Mouse (Mus musculus) brown adipose tissue, adult 24 weeks (tissue): Measurements from ENCODE around the gene Clhc1. TPM values are rescaled to one million over a fixed set of nuclear protein-coding genes. Genes with fewer than 3 reads are reported as not detected.

Source experiments
- H3K27ac ChIP-seq: fragments of 200-500 bp; replicated peaks from 2 replicates; pipeline ENCODE4 v1.5.1; 2012; ENCODE audit warnings: low read depth, mild to moderate bottlenecking, low read length
- H3K4me1 ChIP-seq: fragments of 200-500 bp; 2 replicates; pipeline ENCODE4 v1.6.1; 2012; ENCODE audit warnings: low read length, mixed read lengths; ENCODE audit not compliant: control insufficient read depth, insufficient read depth, insufficient read length
- H3K4me3 ChIP-seq: fragments of 200-500 bp; 2 replicates; pipeline ENCODE4 v1.5.1; 2012; ENCODE audit warnings: low read depth, mild to moderate bottlenecking, low read length, moderate library complexity; ENCODE audit not compliant: insufficient read depth
- polyA plus RNA-seq: library from polyadenylated mRNA; stranded (reverse); fragments of >200 nt; gene quantifications from 2 replicates; pipeline ENCODE4 v1.2.4, GENCODE M21; 2012; ENCODE audit not compliant: missing spikeins, insufficient read depth, insufficient read length

The Clhc1 gene
- polyA plus RNA-seq, 1 experiment, result not detected

GRCm38 (mm10) chr11:29609756-29610468 is 62.2 kb downstream of the Clhc1 start:
- Histone ChIP-seq H3K4me1 (no peaks in the 10 kb centered on the region), H3K4me3 (no peak overlapping the region), H3K27ac (no peak overlapping the region)

- H3K4me1 ChIP-seq, result no peaks in the 10 kb centered on the region
- no peak overlapping the region for H3K4me3 ChIP-seq
- H3K27ac ChIP-seq, result no peak overlapping the region
These were observed 64.3 kb downstream of the Clhc1 start for GRCm38 (mm10) chr11:29612007-29612406.

- Histone ChIP-seq H3K4me1 (no peaks in the 10 kb centered on the region), H3K27ac (no peak overlapping the region)
These were observed 65.5 kb downstream of the Clhc1 start for GRCm38 (mm10) chr11:29613185-29613735.

GRCm38 (mm10) chr11:29614217-29614924 is 66.6 kb downstream of the Clhc1 start:
- Histone ChIP-seq H3K4me1 (no peaks in the 10 kb centered on the region), H3K4me3 (no peak overlapping the region)

More at GRCm38 (mm10) chr11:29613185-29613735, 65.5 kb downstream of the Clhc1 start:
- H3K4me3 ChIP-seq, result no peak overlapping the region

GRCm38 (mm10) chr11:29622030-29622790 is 74.5 kb downstream of the Clhc1 start:
- H3K27ac ChIP-seq, result no peak overlapping the region
- H3K4me1 ChIP-seq, result no peaks in the 10 kb centered on the region
- no peak overlapping the region for H3K4me3 ChIP-seq

More at GRCm38 (mm10) chr11:29614217-29614924, 66.6 kb downstream of the Clhc1 start:
- H3K27ac ChIP-seq, result no peak overlapping the region

- Histone ChIP-seq H3K27ac (no peak overlapping the region), H3K4me3 (no peak overlapping the region), H3K4me1 (no peaks in the 10 kb centered on the region)
These were observed 75.6 kb downstream of the Clhc1 start for GRCm38 (mm10) chr11:29623327-29623726.

- H3K27ac ChIP-seq, result no peak overlapping the region
- H3K4me3 ChIP-seq, result no peak overlapping the region
- no peaks in the 10 kb centered on the region for H3K4me1 ChIP-seq
These were observed 78.8 kb downstream of the Clhc1 start for GRCm38 (mm10) chr11:29626541-29626940.

GRCm38 (mm10) chr11:29627706-29628105 is 80.0 kb downstream of the Clhc1 start:
- Histone ChIP-seq H3K4me3 (no peak overlapping the region), H3K4me1 (no peaks in the 10 kb centered on the region), H3K27ac (no peak overlapping the region)

Other genes with a start within 250 kb of the Clhc1 start
- 5.3 and 6.8 TPM in 2 replicates for gene Ccdc88a, start 174.3 kb upstream of the Clhc1 start, polyA plus RNA-seq
- 45.5 and 67.5 TPM in 2 replicates for gene Prorsd1, start 32.9 kb upstream of the Clhc1 start, polyA plus RNA-seq
- 51.4 and 54.4 TPM in 2 replicates for gene Mtif2, start 21.5 kb upstream of the Clhc1 start, polyA plus RNA-seq
- 581 and 723 TPM in 2 replicates for gene Rps27a, start 159 bp downstream of the Clhc1 start, polyA plus RNA-seq
- 656 and 986 TPM in 2 replicates for gene Rtn4, start 145.0 kb downstream of the Clhc1 start, polyA plus RNA-seq